Mouse (Mus musculus) bone marrow, adult 2 months (tissue): ENCODE data around the gene Il2ra.

Experiments used
- CTCF ChIP-seq: fragments of 200-500 bp; IDR thresholded peaks from 2 replicates; pipeline ENCODE4 v1.5.1; 2011; ENCODE audit warnings: low read length, control low read depth; ENCODE audit not compliant: control insufficient read depth, insufficient read depth
- POLR2A ChIP-seq: fragments of 200-500 bp; IDR thresholded peaks from 2 replicates; pipeline ENCODE4 v1.6.1; 2011; ENCODE audit warnings: low read depth, mild to moderate bottlenecking, control low read depth, low read length, borderline replicate concordance; ENCODE audit not compliant: control insufficient read depth

- TF ChIP-seq CTCF (no peak), POLR2A (no peak)
Measured at GRCm38 (mm10) chr2:11601795-11602194, 40.8 kb upstream of the Il2ra start.
